Mouse (Mus musculus) forebrain, embryonic 10.5 days (tissue): ENCODE measurements around the gene Suv39h2. TPM values are rescaled to one million over a fixed set of nuclear protein-coding genes. Genes with fewer than 3 reads are reported as not detected.

ENCODE experiments used
- DNase-seq: peaks from one replicate; pipeline ENCODE4 v3.0.0-alpha.2; 2017; ENCODE audit warnings: low spot score; ENCODE audit errors: extremely low spot score
- H3K27ac ChIP-seq: fragments of 300-500 bp; sonication (generic); 2 replicates; pipeline ENCODE4 v1.5.1; 2016; ENCODE audit warnings: mild to moderate bottlenecking
- H3K27me3 ChIP-seq: fragments of 300-500 bp; sonication (generic); 2 replicates; pipeline ENCODE4 v1.6.1; 2016; ENCODE audit warnings: mild to moderate bottlenecking; ENCODE audit not compliant: poor library complexity, severe bottlenecking
- H3K36me3 ChIP-seq: fragments of 300-500 bp; sonication (generic); replicated peaks from 2 replicates; pipeline ENCODE4 v1.6.1; 2016; ENCODE audit warnings: mild to moderate bottlenecking, moderate library complexity
- H3K4me1 ChIP-seq: fragments of 300-500 bp; sonication (generic); 2 replicates; pipeline ENCODE4 v1.6.1; 2016
- H3K4me3 ChIP-seq: fragments of 300-500 bp; sonication (generic); 2 replicates; pipeline ENCODE4 v1.5.1; 2016; ENCODE audit warnings: mild to moderate bottlenecking, moderate library complexity
- H3K9me3 ChIP-seq: fragments of 300-500 bp; sonication (generic); 2 replicates; pipeline ENCODE4 v1.6.1; 2016; ENCODE audit warnings: mild to moderate bottlenecking, moderate library complexity
- WGBS: fragments of 180-500 bp; shearing (Covaris S2); methylation state at CpG from one replicate; pipeline ENCODE4 v1.1.7; 2016; 5-methylcytosine and 5-hydroxymethylcytosine counted together
- polyA plus RNA-seq: library from polyadenylated mRNA; unstranded; fragments of >200 nt; fragmentation: Nextera tagmentation; extraction: Ambion mirVana; gene quantifications from 2 replicates; pipeline ENCODE4 v1.2.1, GENCODE M21; 2016

The Suv39h2 gene
- polyA plus RNA-seq, 1 experiment from 2014 or later: 39.0 TPM

DNA sequence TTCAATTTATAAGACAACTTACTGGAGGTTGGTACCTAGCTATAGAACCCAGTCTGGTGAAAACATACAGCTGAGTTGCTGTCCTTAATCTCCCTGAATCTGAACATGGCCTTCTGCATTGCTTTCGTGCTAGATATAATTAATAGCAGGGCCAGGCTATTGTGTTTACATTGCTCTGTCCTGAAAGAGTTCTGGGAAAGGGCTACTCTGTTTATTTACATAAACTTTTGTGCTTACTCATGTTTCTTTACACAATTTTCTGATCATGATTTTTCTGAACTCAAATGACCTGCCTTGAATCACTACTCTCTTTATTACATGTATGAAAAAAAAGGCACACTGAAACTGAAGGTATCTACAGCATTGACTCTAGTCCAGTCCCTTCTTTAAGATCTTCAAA is 59.2 kb downstream of the Suv39h2 start:
- peaks cover 37% of the 10 kb centered on the region for H3K27me3 ChIP-seq
- no peak overlapping the region for H3K27ac ChIP-seq
- H3K4me1 ChIP-seq: peaks cover 18% of the 10 kb centered on the region
- 65% methylated on average over 1 of the region's 1 CpGs for WGBS
- no peaks in the 10 kb centered on the region for H3K9me3 ChIP-seq
- no peak for DNase-seq
- H3K36me3 ChIP-seq: no peaks in the 10 kb centered on the region
- H3K4me3 ChIP-seq: no peak overlapping the region

GRCm38 (mm10) chr2:3414241-3414640 is 60.6 kb downstream of the Suv39h2 start:
- Histone ChIP-seq H3K27me3 (peaks cover 37% of the 10 kb centered on the region), H3K36me3 (no peaks in the 10 kb centered on the region), H3K4me3 (no peak overlapping the region), H3K27ac (no peak overlapping the region), H3K9me3 (no peaks in the 10 kb centered on the region), H3K4me1 (peaks cover 6% of the 10 kb centered on the region)
- peak; percentile 57 for DNase-seq
- WGBS: 36% methylated on average over 4 of the region's 4 CpGs

DNA sequence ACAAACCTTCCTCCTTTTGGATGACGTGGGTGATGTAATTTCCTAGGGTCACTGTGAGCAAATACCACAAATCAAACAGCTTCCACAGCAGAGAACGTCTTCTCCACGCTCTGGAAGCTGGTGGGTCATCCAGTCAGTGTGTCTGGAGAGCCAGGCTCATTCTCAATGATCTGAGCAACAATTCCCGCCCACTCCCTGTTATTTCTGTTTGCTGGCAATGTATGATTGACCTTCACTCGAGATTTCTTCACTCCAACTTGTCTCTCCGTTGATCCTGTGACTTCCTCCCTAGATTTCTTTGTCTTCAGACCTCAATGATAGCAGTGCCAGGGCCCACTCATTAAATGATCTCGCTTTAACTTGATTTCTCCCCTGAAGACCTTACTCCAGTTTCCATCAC is 67.1 kb downstream of the Suv39h2 start:
- H3K27me3 ChIP-seq: no peaks in the 10 kb centered on the region
- no peaks in the 10 kb centered on the region for H3K4me1 ChIP-seq
- H3K9me3 ChIP-seq: no peaks in the 10 kb centered on the region
- no peak for DNase-seq
- H3K4me3 ChIP-seq: no peak overlapping the region
- 86% methylated on average over 7 of the region's 7 CpGs for WGBS
- H3K36me3 ChIP-seq: no peaks in the 10 kb centered on the region
- H3K27ac ChIP-seq: no peak overlapping the region

GRCm38 (mm10) chr2:3405981-3406380 is 68.8 kb downstream of the Suv39h2 start:
- H3K27ac ChIP-seq: no peak overlapping the region
- H3K9me3 ChIP-seq: no peaks in the 10 kb centered on the region
- no peak overlapping the region for H3K4me3 ChIP-seq
- no peaks in the 10 kb centered on the region for H3K4me1 ChIP-seq
- no peaks in the 10 kb centered on the region for H3K27me3 ChIP-seq
- 90% methylated on average over 4 of the region's 4 CpGs for whole genome bisulfite sequencing
- DNase-seq: no peak
- no peaks in the 10 kb centered on the region for H3K36me3 ChIP-seq

Other genes starting within 250 kb of the Suv39h2 start
- gene Nmt2, start 190.8 kb downstream of the Suv39h2 start, polyA plus RNA-seq: 63.6 and 64.1 TPM in 2 replicates
- gene Rpp38, start 142.4 kb downstream of the Suv39h2 start, polyA plus RNA-seq: 22.9 and 23.2 TPM in 2 replicates
- 0.32 TPM in 1 of 2 replicates, not detected in the other for gene Acbd7, start 138.9 kb downstream of the Suv39h2 start, polyA plus RNA-seq
- gene Olah, start 77.8 kb downstream of the Suv39h2 start, polyA plus RNA-seq: not detected in 2 replicates
- gene Meig1, start 52.4 kb downstream of the Suv39h2 start, polyA plus RNA-seq: 0.30 TPM in 1 of 2 replicates, not detected in the other
- 7.5 and 10.2 TPM in 2 replicates for gene Dclre1c, start 50.9 kb downstream of the Suv39h2 start, polyA plus RNA-seq
- gene Gm45902, start 37.8 kb upstream of the Suv39h2 start, polyA plus RNA-seq: 8.9 and 11.1 TPM in 2 replicates
- gene Hspa14, start 37.8 kb upstream of the Suv39h2 start, polyA plus RNA-seq: 147 and 154 TPM in 2 replicates
- 0.36 and 0.50 TPM in 2 replicates for gene Cdnf, start 38.0 kb upstream of the Suv39h2 start, polyA plus RNA-seq
- 42.6 and 43.1 TPM in 2 replicates for gene Fam107b, start 95.5 kb upstream of the Suv39h2 start, polyA plus RNA-seq